Mouse (Mus musculus) liver, embryonic 14.5 days (tissue): ENCODE measurements around the gene Cnga4.

Experiments used
- CTCF ChIP-seq: IDR thresholded peaks from 2 replicates; pipeline ENCODE4 v1.5.1; 2016; ENCODE audit warnings: antibody characterized with exemption, low read depth, control low read depth
- EP300 ChIP-seq: IDR thresholded peaks from 2 replicates; pipeline ENCODE4 v1.6.1; 2016; ENCODE audit warnings: antibody characterized with exemption, low read depth

- TF ChIP-seq CTCF, result no peak
- TF ChIP-seq EP300, result no peak
Observed at GRCm38 (mm10) chr7:105380329-105380728, 24.0 kb upstream of the Cnga4 start.
